Mouse (Mus musculus) heart, adult 2 months (tissue): ENCODE measurements at regions not wholly inside any gene's neighbourhood (a gene's known extent, or its start where the extent isn't known, plus 50 kb on each side); places are given as distances from the start of the nearest gene placed in this dataset.

Source experiments
- CTCF ChIP-seq: fragments of 200-600 bp; IDR thresholded peaks from 2 replicates; pipeline ENCODE4 v1.8.1; 2022; ENCODE audit warnings: antibody characterized with exemption, mild to moderate bottlenecking, moderate library complexity
- EP300 ChIP-seq: fragments of 200-500 bp; IDR thresholded peaks from 2 replicates; pipeline ENCODE4 v1.6.1; 2011; ENCODE audit warnings: low read depth, low read length, control low read depth; ENCODE audit not compliant: insufficient read depth
- POLR2A ChIP-seq: fragments of 200-500 bp; IDR thresholded peaks from 2 replicates; pipeline ENCODE4 v1.6.1; 2011; ENCODE audit warnings: mild to moderate bottlenecking, low read depth, low read length, control low read depth; ENCODE audit not compliant: insufficient read depth

- TF ChIP-seq POLR2A (no peak), CTCF (no peak), EP300 (no peak)
Observed at GRCm38 (mm10) chr2:48186609-48187008, 627.3 kb upstream of the Acvr2a start.
